Mouse (Mus musculus) liver, embryonic 11.5 days (tissue): ENCODE measurements around the gene Tmem119. TPM values are rescaled to one million over a fixed set of nuclear protein-coding genes. Genes with fewer than 3 reads are reported as not detected.

Experiments
- ATAC-seq: fragments of 200-750 bp; cut with Nextera tagmentation; replicated peaks from 2 replicates; pipeline ENCODE4 v1.8.0; 2017; ENCODE audit warnings: moderate number of reproducible peaks, mild to moderate bottlenecking, moderate TSS enrichment, moderate library complexity; ENCODE audit not compliant: low FRiP score
- DNase-seq: peaks from one replicate; pipeline ENCODE4 v3.0.0-alpha.2; 2017; ENCODE audit warnings: low spot score
- H3K27ac ChIP-seq: fragments of 300-500 bp; sonication (generic); 2 replicates; pipeline ENCODE4 v1.5.1; 2014; ENCODE audit warnings: mild to moderate bottlenecking, low read depth, low read length, control low read depth
- H3K27me3 ChIP-seq: fragments of 300-500 bp; sonication (generic); replicated peaks from 2 replicates; pipeline ENCODE4 v1.6.1; 2014; ENCODE audit warnings: low read length, mixed read lengths; ENCODE audit not compliant: control insufficient read depth, insufficient read depth
- H3K36me3 ChIP-seq: fragments of 300-500 bp; sonication (generic); 2 replicates; pipeline ENCODE4 v1.6.1; 2014; ENCODE audit warnings: mild to moderate bottlenecking, low read length, moderate library complexity, mixed read lengths; ENCODE audit not compliant: control insufficient read depth, insufficient read depth
- H3K4me1 ChIP-seq: fragments of 300-500 bp; sonication (generic); replicated peaks from 2 replicates; pipeline ENCODE4 v1.6.1; 2014; ENCODE audit warnings: low read length, mixed read lengths; ENCODE audit not compliant: control insufficient read depth, insufficient read depth
- H3K4me2 ChIP-seq: fragments of 300-500 bp; sonication (generic); 2 replicates; pipeline ENCODE4 v1.6.1; 2014; ENCODE audit warnings: mild to moderate bottlenecking, control low read depth, moderate library complexity
- H3K4me3 ChIP-seq: fragments of 300-500 bp; sonication (generic); 2 replicates; pipeline ENCODE4 v1.5.1; 2014; ENCODE audit warnings: low read depth, low read length, control low read depth
- H3K9ac ChIP-seq: fragments of 300-500 bp; sonication (generic); 2 replicates; pipeline ENCODE4 v1.6.1; 2014; ENCODE audit warnings: low read depth, low read length, control low read depth
- H3K9me3 ChIP-seq: fragments of 300-500 bp; sonication (generic); 2 replicates; pipeline ENCODE4 v1.6.1; 2016; ENCODE audit warnings: low read length, inconsistent platforms, mixed read lengths; ENCODE audit not compliant: control insufficient read depth
- WGBS: fragments of 180-500 bp; shearing (Covaris S2); extraction: QIAGEN DNeasy Blood & Tissue Kit; methylation state at CpG from one replicate; pipeline ENCODE4 v1.1.7; 2014; 5-methylcytosine and 5-hydroxymethylcytosine counted together
- polyA plus RNA-seq: library from polyadenylated mRNA; unstranded; fragments of >200 nt; fragmentation: Nextera tagmentation; extraction: Ambion mirVana; gene quantifications from 2 replicates; pipeline ENCODE4 v1.2.1, GENCODE M21; 2014

The Tmem119 gene
- polyA plus RNA-seq, 1 experiment from 2014 or later, result 16.9 TPM

GRCm38 (mm10) chr5:113829566-113830291 is 29.4 kb upstream of the Tmem119 start:
- peak overlapping the region; percentile 41 for H3K4me3 ChIP-seq
- ATAC-seq (peak; percentile 39), DNase-seq (no peak)
- no peaks in the 10 kb centered on the region for H3K36me3 ChIP-seq
- no peaks in the 10 kb centered on the region for H3K9me3 ChIP-seq
- H3K27me3 ChIP-seq, result no peaks in the 10 kb centered on the region
- peak overlapping the region; percentile 58; the same call in 1 of the 2 replicates for H3K27ac ChIP-seq
- peak overlapping the region; percentile 59 for H3K9ac ChIP-seq
- H3K4me2 ChIP-seq, result peak overlapping the region; percentile 65
- H3K4me1 ChIP-seq, result peaks cover 25% of the 10 kb centered on the region
- 55% methylated on average over 7 of the region's 7 CpGs for WGBS

GRCm38 (mm10) chr5:113828481-113828880 is 28.2 kb upstream of the Tmem119 start:
- Histone ChIP-seq H3K4me3 (no peak overlapping the region), H3K27ac (no peak overlapping the region), H3K4me2 (peak overlapping the region; percentile 12), H3K4me1 (peaks cover 25% of the 10 kb centered on the region), H3K27me3 (no peaks in the 10 kb centered on the region), H3K9ac (no peak overlapping the region), H3K9me3 (no peaks in the 10 kb centered on the region), H3K36me3 (no peaks in the 10 kb centered on the region)
- DNase-seq (no peak), ATAC-seq (0 out of 2 replicates have a peak, but pooled peaks have one; percentile 28)
- whole genome bisulfite sequencing, result 60% methylated on average over 7 of the region's 7 CpGs

- ATAC-seq (no peak), DNase-seq (no peak)
- Histone ChIP-seq H3K36me3 (no peaks in the 10 kb centered on the region), H3K4me2 (peak overlapping the region; percentile 12), H3K27ac (no peak overlapping the region), H3K27me3 (no peaks in the 10 kb centered on the region), H3K9me3 (no peaks in the 10 kb centered on the region), H3K4me1 (peaks cover 25% of the 10 kb centered on the region), H3K9ac (no peak overlapping the region), H3K4me3 (no peak overlapping the region)
- 43% methylated on average over 4 of the region's 4 CpGs for whole genome bisulfite sequencing
These were observed 27.7 kb upstream of the Tmem119 start for GRCm38 (mm10) chr5:113827991-113828411.

- Histone ChIP-seq H3K4me2 (no peak overlapping the region), H3K36me3 (no peaks in the 10 kb centered on the region), H3K4me3 (no peak overlapping the region), H3K4me1 (peaks cover 21% of the 10 kb centered on the region), H3K9me3 (no peaks in the 10 kb centered on the region), H3K27me3 (no peaks in the 10 kb centered on the region), H3K27ac (no peak overlapping the region), H3K9ac (no peak overlapping the region)
- WGBS, result 84% methylated on average over 4 of the region's 4 CpGs
- ATAC-seq (no peak), DNase-seq (no peak)
These were observed 26.3 kb upstream of the Tmem119 start for GRCm38 (mm10) chr5:113826619-113827018.

- Histone ChIP-seq H3K27me3 (no peaks in the 10 kb centered on the region), H3K9ac (no peak overlapping the region), H3K36me3 (no peaks in the 10 kb centered on the region), H3K4me2 (no peak overlapping the region), H3K4me1 (peaks cover 18% of the 10 kb centered on the region), H3K9me3 (no peaks in the 10 kb centered on the region), H3K27ac (no peak overlapping the region), H3K4me3 (no peak overlapping the region)
- no peak for DNase-seq
- WGBS, result 53% methylated on average over 7 of the region's 7 CpGs
- ATAC-seq, result no peak
These were observed 25.2 kb upstream of the Tmem119 start for GRCm38 (mm10) chr5:113825558-113825957.

- 57% methylated on average over 4 of the region's 4 CpGs for WGBS
These were observed 23.9 kb upstream of the Tmem119 start for GRCm38 (mm10) chr5:113824228-113824627.

GRCm38 (mm10) chr5:113818572-113818971 is 18.3 kb upstream of the Tmem119 start:
- H3K4me1 ChIP-seq, result peaks cover 4% of the 10 kb centered on the region
- WGBS, result 75% methylated on average over 14 of the region's 14 CpGs
- no peaks in the 10 kb centered on the region for H3K9me3 ChIP-seq
- ATAC-seq, result no peak
- no peak overlapping the region for H3K4me3 ChIP-seq
- no peak for DNase-seq
- no peak overlapping the region for H3K4me2 ChIP-seq
- no peak overlapping the region for H3K27ac ChIP-seq
- H3K36me3 ChIP-seq, result no peaks in the 10 kb centered on the region
- H3K9ac ChIP-seq, result no peak overlapping the region
- no peaks in the 10 kb centered on the region for H3K27me3 ChIP-seq

More at GRCm38 (mm10) chr5:113824228-113824627, 23.9 kb upstream of the Tmem119 start:
- H3K4me3 ChIP-seq, result no peak overlapping the region
- no peak overlapping the region for H3K27ac ChIP-seq
- no peaks in the 10 kb centered on the region for H3K36me3 ChIP-seq
- no peaks in the 10 kb centered on the region for H3K27me3 ChIP-seq
- H3K9ac ChIP-seq, result no peak overlapping the region
- no peak overlapping the region for H3K4me2 ChIP-seq
- peaks cover 14% of the 10 kb centered on the region for H3K4me1 ChIP-seq
- DNase-seq (no peak), ATAC-seq (no peak)
- H3K9me3 ChIP-seq, result no peaks in the 10 kb centered on the region

- no peak overlapping the region for H3K27ac ChIP-seq
- peak; percentile 56 for ATAC-seq
- H3K9ac ChIP-seq, result no peak overlapping the region
- no peak overlapping the region for H3K4me2 ChIP-seq
- no peaks in the 10 kb centered on the region for H3K36me3 ChIP-seq
- no peaks in the 10 kb centered on the region for H3K9me3 ChIP-seq
- H3K27me3 ChIP-seq, result no peaks in the 10 kb centered on the region
- 16% methylated on average over 15 of the region's 15 CpGs for WGBS
- H3K4me3 ChIP-seq, result no peak overlapping the region
- DNase-seq, result peak; percentile 83
- H3K4me1 ChIP-seq, result peaks cover 4% of the 10 kb centered on the region
These were observed 15.4 kb upstream of the Tmem119 start for GRCm38 (mm10) chr5:113815638-113816152.

GRCm38 (mm10) chr5:113815041-113815389 is 14.7 kb upstream of the Tmem119 start:
- Histone ChIP-seq H3K27ac (no peak overlapping the region), H3K27me3 (no peaks in the 10 kb centered on the region), H3K4me1 (peaks cover 4% of the 10 kb centered on the region), H3K4me2 (no peak overlapping the region), H3K9ac (no peak overlapping the region), H3K36me3 (no peaks in the 10 kb centered on the region), H3K9me3 (no peaks in the 10 kb centered on the region), H3K4me3 (no peak overlapping the region)
- DNase-seq (no peak), ATAC-seq (no peak)
- 53% methylated on average over 11 of the region's 11 CpGs for WGBS
